Mouse (Mus musculus) heart, embryonic 11.5 days (tissue): ENCODE measurements around the gene Armh1. TPM values are rescaled to one million over a fixed set of nuclear protein-coding genes. Genes with fewer than 3 reads are reported as not detected.
"Not testable (repeated sequence)": the region's sequence is repeated elsewhere in the genome, so short reads cannot be mapped to it uniquely, and the experiment has no call there.

Experiments
- ATAC-seq: fragments of 200-750 bp; cut with Nextera tagmentation; replicated peaks from 2 replicates; pipeline ENCODE4 v1.8.0; 2017; ENCODE audit warnings: moderate library complexity; ENCODE audit not compliant: insufficient number of reproducible peaks, low FRiP score, low TSS enrichment
- H3K27ac ChIP-seq: fragments of 300-500 bp; sonication (generic); 2 replicates; pipeline ENCODE4 v1.5.1; 2014; ENCODE audit warnings: mild to moderate bottlenecking, low read depth, low read length
- H3K27me3 ChIP-seq: fragments of 300-500 bp; sonication (generic); 2 replicates; pipeline ENCODE4 v1.6.1; 2014; ENCODE audit warnings: mild to moderate bottlenecking, low read length, mixed read lengths; ENCODE audit not compliant: control insufficient read depth, insufficient read depth
- H3K36me3 ChIP-seq: fragments of 300-500 bp; sonication (generic); 2 replicates; pipeline ENCODE4 v1.6.1; 2014; ENCODE audit warnings: mild to moderate bottlenecking, low read length, moderate library complexity, mixed read lengths; ENCODE audit not compliant: control insufficient read depth, insufficient read depth
- H3K4me1 ChIP-seq: fragments of 300-500 bp; sonication (generic); 2 replicates; pipeline ENCODE4 v1.6.1; 2014; ENCODE audit warnings: low read length; ENCODE audit not compliant: control insufficient read depth, insufficient read depth
- H3K4me2 ChIP-seq: fragments of 300-500 bp; sonication (generic); 2 replicates; pipeline ENCODE4 v1.6.1; 2014; ENCODE audit warnings: mild to moderate bottlenecking, moderate library complexity
- H3K4me3 ChIP-seq: fragments of 300-500 bp; sonication (generic); 2 replicates; pipeline ENCODE4 v1.5.1; 2014; ENCODE audit warnings: low read depth, low read length
- H3K9ac ChIP-seq: fragments of 300-500 bp; sonication (generic); 2 replicates; pipeline ENCODE4 v1.6.1; 2014; ENCODE audit warnings: mild to moderate bottlenecking, low read depth, low read length, moderate library complexity
- H3K9me3 ChIP-seq: fragments of 300-500 bp; sonication (generic); replicated peaks from 2 replicates; pipeline ENCODE4 v1.6.1; 2016; ENCODE audit warnings: low read length; ENCODE audit not compliant: control insufficient read depth
- WGBS: fragments of 180-500 bp; shearing (Covaris S2); extraction: QIAGEN DNeasy Blood & Tissue Kit; methylation state at CpG from one replicate; pipeline ENCODE4 v1.1.7; 2014; ENCODE audit not compliant: insufficient replicate concordance; 5-methylcytosine and 5-hydroxymethylcytosine counted together
- polyA plus RNA-seq: library from polyadenylated mRNA; unstranded; fragments of >200 nt; fragmentation: Nextera tagmentation; extraction: Ambion mirVana; gene quantifications from 2 replicates; pipeline ENCODE4 v1.2.1, GENCODE M21; 2014

Armh1 gene
- polyA plus RNA-seq, 1 experiment from 2014 or later = 0.14 TPM

GRCm38 (mm10) chr4:117261222-117261621 is 9.3 kb upstream of the Armh1 start:
- Histone ChIP-seq H3K4me2 (no peak overlapping the region), H3K27me3 (no peaks in the 10 kb centered on the region), H3K9me3 (no peaks in the 10 kb centered on the region), H3K27ac (no peak overlapping the region), H3K36me3 (no peaks in the 10 kb centered on the region), H3K9ac (no peak overlapping the region), H3K4me1 (no peaks in the 10 kb centered on the region), H3K4me3 (no peak overlapping the region)
- no peak for ATAC-seq
- 81% methylated on average over 2 of the region's 2 CpGs for WGBS

GRCm38 (mm10) chr4:117259909-117260308 is 8.0 kb upstream of the Armh1 start:
- not testable (repeated sequence) for H3K27me3 ChIP-seq, H3K36me3 ChIP-seq, H3K9me3 ChIP-seq, H3K27ac ChIP-seq, H3K4me1 ChIP-seq, ATAC-seq, H3K4me2 ChIP-seq, H3K4me3 ChIP-seq, H3K9ac ChIP-seq
- 59% methylated on average over 6 of the region's 6 CpGs for WGBS

GRCm38 (mm10) chr4:117254672-117255071 is 2.7 kb upstream of the Armh1 start:
- ATAC-seq = no peak
- WGBS = 60% methylated on average over 6 of the region's 6 CpGs
- no peaks in the 10 kb centered on the region for H3K27me3 ChIP-seq

GRCm38 (mm10) chr4:117254017-117254627 is 2.2 kb upstream of the Armh1 start:
- 68% methylated on average over 5 of the region's 5 CpGs for WGBS
- H3K9ac ChIP-seq = no peak overlapping the region
- no peak for ATAC-seq
- H3K27me3 ChIP-seq = no peaks in the 10 kb centered on the region
- H3K4me1 ChIP-seq = peaks cover 13% of the 10 kb centered on the region; the same call in 1 of the 2 replicates
- no peak overlapping the region for H3K27ac ChIP-seq
- H3K36me3 ChIP-seq = no peaks in the 10 kb centered on the region
- H3K9me3 ChIP-seq = no peaks in the 10 kb centered on the region
- no peak overlapping the region for H3K4me2 ChIP-seq
- H3K4me3 ChIP-seq = no peak overlapping the region

More at GRCm38 (mm10) chr4:117254672-117255071, 2.7 kb upstream of the Armh1 start:
- Histone ChIP-seq H3K4me1 (peaks cover 13% of the 10 kb centered on the region; the same call in 1 of the 2 replicates), H3K4me2 (no peak overlapping the region), H3K9ac (no peak overlapping the region), H3K9me3 (no peaks in the 10 kb centered on the region), H3K27ac (no peak overlapping the region), H3K4me3 (no peak overlapping the region), H3K36me3 (no peaks in the 10 kb centered on the region)

- Histone ChIP-seq H3K9ac (0 out of 2 replicates have a peak overlapping the region, but pooled peaks have one; percentile 16), H3K4me2 (no peak overlapping the region)
- 63% methylated on average over 12 of the region's 12 CpGs for WGBS
Measured at GRCm38 (mm10) chr4:117253218-117254016, 1.5 kb upstream of the Armh1 start.

GRCm38 (mm10) chr4:117252755-117253154 is 830 bp upstream of the Armh1 start:
- Histone ChIP-seq H3K27ac (no peak overlapping the region), H3K9ac (no peak overlapping the region), H3K4me3 (no peak overlapping the region; the same call in 1 of the 2 replicates), H3K27me3 (no peaks in the 10 kb centered on the region), H3K36me3 (no peaks in the 10 kb centered on the region), H3K4me1 (peaks cover 13% of the 10 kb centered on the region; the same call in 1 of the 2 replicates), H3K9me3 (no peaks in the 10 kb centered on the region), H3K4me2 (peak overlapping the region; percentile 75)
- ATAC-seq = no peak
- 85% methylated on average over 5 of the region's 5 CpGs for WGBS

More at GRCm38 (mm10) chr4:117253218-117254016, 1.5 kb upstream of the Armh1 start:
- Histone ChIP-seq H3K4me3 (no peak overlapping the region), H3K27ac (no peak overlapping the region), H3K4me1 (peaks cover 13% of the 10 kb centered on the region; the same call in 1 of the 2 replicates), H3K27me3 (no peaks in the 10 kb centered on the region), H3K9me3 (no peaks in the 10 kb centered on the region), H3K36me3 (no peaks in the 10 kb centered on the region)
- no peak for ATAC-seq

- no peaks in the 10 kb centered on the region for H3K36me3 ChIP-seq
- H3K9ac ChIP-seq = peak overlapping the region; percentile 84
- 34% methylated on average over 5 of the region's 5 CpGs for WGBS
- H3K9me3 ChIP-seq = no peaks in the 10 kb centered on the region
- ATAC-seq = no peak
- no peaks in the 10 kb centered on the region for H3K27me3 ChIP-seq
- H3K4me1 ChIP-seq = peaks cover 13% of the 10 kb centered on the region; the same call in 1 of the 2 replicates
- peak overlapping the region; percentile 78 for H3K27ac ChIP-seq
- H3K4me3 ChIP-seq = peak overlapping the region; percentile 64
- peak overlapping the region; percentile 75 for H3K4me2 ChIP-seq
Measured at GRCm38 (mm10) chr4:117252351-117252750, 426 bp upstream of the Armh1 start.

GRCm38 (mm10) chr4:117250982-117251381 is 943 bp downstream of the Armh1 start:
- 76% methylated on average over 1 of the region's 1 CpGs for WGBS
- no peak overlapping the region for H3K27ac ChIP-seq
- H3K36me3 ChIP-seq = no peaks in the 10 kb centered on the region
- peaks cover 13% of the 10 kb centered on the region; the same call in 1 of the 2 replicates for H3K4me1 ChIP-seq
- no peak for ATAC-seq
- H3K9me3 ChIP-seq = no peaks in the 10 kb centered on the region
- no peaks in the 10 kb centered on the region for H3K27me3 ChIP-seq
- 0 out of 2 replicates have a peak overlapping the region, but pooled peaks have one; percentile 36 for H3K9ac ChIP-seq
- H3K4me3 ChIP-seq = peak overlapping the region; percentile 64
- peak overlapping the region; percentile 75 for H3K4me2 ChIP-seq
